Mouse (Mus musculus) neural tube, embryonic 14.5 days (tissue): Measurements from ENCODE around the gene Gm9837. TPM values are rescaled to one million over a fixed set of nuclear protein-coding genes. Genes with fewer than 3 reads are reported as not detected.
A peak's percentile ranks its signal among the peaks of the same experiment; 100 is the strongest.

ENCODE experiments used
- ATAC-seq: fragments of 200-750 bp; cut with Nextera tagmentation; 2 replicates; pipeline ENCODE4 v1.8.0; 2017; ENCODE audit warnings: low read depth, mild to moderate bottlenecking, moderate TSS enrichment, moderate library complexity
- H3K27ac ChIP-seq: fragments of 300-500 bp; sonication (generic); 2 replicates; pipeline ENCODE4 v1.5.1; 2014; ENCODE audit warnings: low read depth, mild to moderate bottlenecking, control low read depth, low read length, moderate library complexity, mixed read lengths
- H3K27me3 ChIP-seq: fragments of 300-500 bp; sonication (generic); 2 replicates; pipeline ENCODE4 v1.6.1; 2014; ENCODE audit warnings: low read length; ENCODE audit not compliant: control insufficient read depth, insufficient read depth
- H3K36me3 ChIP-seq: fragments of 300-500 bp; sonication (generic); 2 replicates; pipeline ENCODE4 v1.6.1; 2014; ENCODE audit warnings: low read length, mixed read lengths; ENCODE audit not compliant: control insufficient read depth, insufficient read depth
- H3K4me1 ChIP-seq: fragments of 300-500 bp; sonication (generic); 2 replicates; pipeline ENCODE4 v1.6.1; 2014; ENCODE audit warnings: low read length; ENCODE audit not compliant: control insufficient read depth, insufficient read depth
- H3K4me2 ChIP-seq: fragments of 300-500 bp; sonication (generic); 2 replicates; pipeline ENCODE4 v1.6.1; 2014; ENCODE audit warnings: mild to moderate bottlenecking, low read depth, low read length, control low read depth
- H3K4me3 ChIP-seq: fragments of 300-500 bp; sonication (generic); 2 replicates; pipeline ENCODE4 v1.5.1; 2014; ENCODE audit warnings: low read depth, low read length, control low read depth, mixed read lengths
- H3K9ac ChIP-seq: fragments of 300-500 bp; sonication (generic); replicated peaks from 2 replicates; pipeline ENCODE4 v1.6.1; 2014; ENCODE audit warnings: low read depth, mild to moderate bottlenecking, control low read depth, low read length, mixed read lengths
- H3K9me3 ChIP-seq: fragments of 300-500 bp; sonication (generic); 2 replicates; pipeline ENCODE4 v1.6.1; 2016; ENCODE audit warnings: low read length; ENCODE audit not compliant: control insufficient read depth
- WGBS: fragments of 180-500 bp; shearing (Covaris S2); extraction: QIAGEN DNeasy Blood & Tissue Kit; methylation state at CpG from one replicate; pipeline ENCODE4 v1.1.7; 2014; 5-methylcytosine and 5-hydroxymethylcytosine counted together
- polyA plus RNA-seq: library from polyadenylated mRNA; unstranded; fragments of >200 nt; fragmentation: Nextera tagmentation; extraction: Ambion mirVana; gene quantifications from 2 replicates; pipeline ENCODE4 v1.2.1, GENCODE M21; 2014

Gm9837 gene
- polyA plus RNA-seq, 1 experiment from 2014 or later: not detected

- peak overlapping the region; percentile 52 for H3K9ac ChIP-seq
- H3K36me3 ChIP-seq: no peaks in the 10 kb centered on the region
- no peaks in the 10 kb centered on the region for H3K9me3 ChIP-seq
- no peak overlapping the region for H3K27ac ChIP-seq
- ATAC-seq: peak; percentile 32
- H3K4me3 ChIP-seq: peak overlapping the region; percentile 41
- peak overlapping the region; percentile 77 for H3K4me2 ChIP-seq
- 1% methylated on average over 62 of the region's 62 CpGs for WGBS
- peaks cover 24% of the 10 kb centered on the region for H3K4me1 ChIP-seq
- peaks cover 33% of the 10 kb centered on the region for H3K27me3 ChIP-seq
Measured at GRCm38 (mm10) chr11:53479171-53479782, 9.0 kb upstream of the Gm9837 start.

DNA sequence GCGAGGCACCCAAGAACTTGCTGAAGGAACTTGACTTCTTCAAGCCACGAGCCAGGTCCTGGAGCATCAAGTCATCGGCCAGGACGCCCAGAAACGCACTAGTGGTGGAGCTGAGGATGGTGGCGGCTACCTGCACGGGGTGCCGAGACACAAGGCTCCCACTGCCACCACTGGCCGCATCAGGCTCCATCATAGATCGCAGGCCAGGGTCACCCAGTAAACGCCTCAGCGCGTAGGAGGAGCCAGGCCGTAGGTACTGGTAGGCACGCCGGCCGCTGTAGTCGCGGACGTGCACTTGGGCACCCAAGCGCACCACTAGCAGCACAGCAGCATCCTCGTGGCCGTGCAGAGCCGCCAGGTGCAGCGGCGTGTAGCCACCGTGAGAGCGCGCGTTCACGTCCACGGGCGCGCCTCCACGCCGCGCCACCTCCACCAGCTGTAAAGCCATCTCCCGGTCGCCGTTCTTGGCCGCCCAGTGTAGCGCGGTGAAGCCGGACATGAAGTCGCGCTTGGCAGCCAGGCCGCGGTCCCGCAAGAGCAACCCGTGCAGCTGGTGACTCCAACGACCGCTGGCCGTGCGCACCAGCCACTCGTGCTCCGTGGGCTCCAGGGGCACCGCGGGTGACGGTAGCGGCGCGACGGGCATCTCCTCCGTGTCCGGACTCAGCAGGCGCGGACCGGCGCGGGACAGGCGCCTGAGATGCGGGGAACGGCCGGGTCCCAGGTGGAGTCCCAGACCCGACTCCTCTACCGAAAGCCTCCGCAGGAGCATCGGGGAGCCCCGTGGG lies 8.3 kb upstream of the Gm9837 start:
- Histone ChIP-seq H3K36me3 (no peaks in the 10 kb centered on the region), H3K4me3 (peak overlapping the region; percentile 41), H3K27ac (no peak overlapping the region), H3K9me3 (no peaks in the 10 kb centered on the region), H3K27me3 (peaks cover 33% of the 10 kb centered on the region), H3K9ac (peak overlapping the region; percentile 8; the same call in 1 of the 2 replicates), H3K4me1 (peaks cover 24% of the 10 kb centered on the region), H3K4me2 (peak overlapping the region; percentile 77)
- ATAC-seq: peak; percentile 55
- 5% methylated on average over 75 of the region's 79 CpGs for WGBS

GRCm38 (mm10) chr11:53477833-53478232 lies 7.6 kb upstream of the Gm9837 start:
- ATAC-seq: no peak
- no peaks in the 10 kb centered on the region for H3K9me3 ChIP-seq
- no peaks in the 10 kb centered on the region for H3K36me3 ChIP-seq
- H3K4me2 ChIP-seq: no peak overlapping the region
- H3K27me3 ChIP-seq: peaks cover 33% of the 10 kb centered on the region
- no peak overlapping the region for H3K27ac ChIP-seq
- no peak overlapping the region for H3K4me3 ChIP-seq
- 44% methylated on average over 7 of the region's 7 CpGs for WGBS
- H3K4me1 ChIP-seq: peaks cover 24% of the 10 kb centered on the region
- no peak overlapping the region for H3K9ac ChIP-seq

DNA sequence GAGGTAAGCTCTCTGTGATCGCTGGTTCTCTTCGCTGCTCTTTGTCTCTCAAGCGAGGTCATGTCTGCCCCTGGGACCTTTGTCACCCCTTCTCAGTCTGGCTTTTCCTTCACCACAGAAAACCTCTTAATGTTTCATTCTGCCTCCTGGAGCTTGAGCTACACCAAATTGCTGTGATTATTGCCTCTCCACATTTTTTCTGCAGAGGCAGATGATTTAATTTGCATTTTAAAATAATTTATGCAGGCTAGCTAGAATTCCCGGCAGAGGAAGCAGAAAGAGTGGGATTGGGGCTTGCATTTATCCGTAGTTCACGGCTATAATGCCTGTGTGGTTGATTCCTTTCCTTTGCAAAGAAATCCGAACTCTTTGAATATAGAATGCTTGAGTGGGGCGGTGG lies 5.3 kb upstream of the Gm9837 start:
- no peaks in the 10 kb centered on the region for H3K36me3 ChIP-seq
- H3K27me3 ChIP-seq: peaks cover 27% of the 10 kb centered on the region
- WGBS: 11% methylated on average over 8 of the region's 8 CpGs
- ATAC-seq: no peak
- no peak overlapping the region for H3K4me3 ChIP-seq
- no peak overlapping the region for H3K27ac ChIP-seq
- H3K9me3 ChIP-seq: no peaks in the 10 kb centered on the region
- peak overlapping the region; percentile 36; the same call in 1 of the 2 replicates for H3K4me2 ChIP-seq
- peaks cover 26% of the 10 kb centered on the region for H3K4me1 ChIP-seq
- no peak overlapping the region for H3K9ac ChIP-seq

GRCm38 (mm10) chr11:53472709-53473108 lies 2.4 kb upstream of the Gm9837 start:
- 92% methylated on average over 3 of the region's 3 CpGs for whole genome bisulfite sequencing
- ATAC-seq: no peak
- H3K4me1 ChIP-seq: peaks cover 15% of the 10 kb centered on the region

GRCm38 (mm10) chr11:53469294-53469967 lies 848 bp downstream of the Gm9837 start:
- H3K4me1 ChIP-seq: peaks cover 10% of the 10 kb centered on the region
- peaks cover 16% of the 10 kb centered on the region for H3K27me3 ChIP-seq
- 25% methylated on average over 16 of the region's 16 CpGs for WGBS
- no peaks in the 10 kb centered on the region for H3K9me3 ChIP-seq
- no peak overlapping the region for H3K4me3 ChIP-seq
- no peak overlapping the region for H3K27ac ChIP-seq
- no peak overlapping the region for H3K9ac ChIP-seq
- H3K36me3 ChIP-seq: no peaks in the 10 kb centered on the region
- no peak for ATAC-seq
- peak overlapping the region; percentile 23; the same call in 1 of the 2 replicates for H3K4me2 ChIP-seq

More at GRCm38 (mm10) chr11:53472709-53473108, 2.4 kb upstream of the Gm9837 start:
- no peaks in the 10 kb centered on the region for H3K9me3 ChIP-seq
- no peaks in the 10 kb centered on the region for H3K36me3 ChIP-seq
- H3K27me3 ChIP-seq: peaks cover 4% of the 10 kb centered on the region; the same call in 1 of the 2 replicates
- H3K9ac ChIP-seq: no peak overlapping the region
- H3K4me3 ChIP-seq: no peak overlapping the region
- H3K4me2 ChIP-seq: no peak overlapping the region
- H3K27ac ChIP-seq: no peak overlapping the region

DNA sequence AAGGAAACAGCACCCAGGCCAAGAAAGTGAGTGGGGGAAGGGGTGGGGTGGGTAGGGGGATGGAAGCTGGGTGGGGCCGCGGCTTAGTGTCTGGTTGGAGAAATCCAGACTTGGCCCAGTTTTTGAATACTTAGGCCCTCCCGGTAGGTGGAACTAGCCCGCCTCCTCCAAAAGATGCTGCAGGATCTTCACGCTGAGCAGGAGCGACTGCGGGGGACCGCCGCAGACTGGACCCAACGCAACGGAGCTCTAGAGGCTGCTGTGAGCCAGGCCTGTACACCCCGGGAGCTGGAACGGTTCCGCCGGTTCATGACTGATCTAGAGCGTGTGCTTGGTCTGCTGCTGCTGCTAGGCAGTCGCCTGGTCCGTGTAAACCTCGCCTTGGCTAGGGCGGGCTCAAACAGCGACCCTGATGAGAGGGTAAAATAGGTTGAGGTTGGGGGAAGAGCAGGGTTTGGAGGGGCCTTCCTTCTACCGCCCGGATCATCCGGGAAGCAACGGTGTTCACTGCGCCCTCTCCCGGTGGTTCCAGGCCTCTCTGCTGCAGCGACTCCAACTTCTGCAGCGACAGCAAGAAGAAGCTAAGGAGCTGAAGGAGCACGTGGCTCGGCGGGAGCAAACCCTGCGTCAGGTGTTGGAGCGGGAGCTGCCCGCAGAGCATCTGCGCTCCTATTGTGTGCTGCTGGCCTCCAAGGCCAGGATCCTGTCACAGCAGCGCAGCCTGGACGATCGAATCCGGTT lies 3.9 kb downstream of the Gm9837 start:
- H3K4me2 ChIP-seq: peak overlapping the region; percentile 50
- 7% methylated on average over 40 of the region's 40 CpGs for WGBS
- peaks cover 20% of the 10 kb centered on the region for H3K4me1 ChIP-seq
- H3K9me3 ChIP-seq: no peaks in the 10 kb centered on the region
- H3K27me3 ChIP-seq: peaks cover 36% of the 10 kb centered on the region
- H3K9ac ChIP-seq: 0 out of 2 replicates have a peak overlapping the region, but pooled peaks have one; percentile 18
- no peak overlapping the region for H3K27ac ChIP-seq
- ATAC-seq: peak; percentile 41; the same call in 1 of the 2 replicates
- no peaks in the 10 kb centered on the region for H3K36me3 ChIP-seq
- H3K4me3 ChIP-seq: peak overlapping the region; percentile 22

- Histone ChIP-seq H3K4me1 (peaks cover 12% of the 10 kb centered on the region), H3K27me3 (peaks cover 39% of the 10 kb centered on the region), H3K27ac (no peak overlapping the region), H3K4me3 (peak overlapping the region; percentile 35), H3K9me3 (no peaks in the 10 kb centered on the region), H3K36me3 (no peaks in the 10 kb centered on the region), H3K4me2 (peak overlapping the region; percentile 75), H3K9ac (peak overlapping the region; percentile 46; the same call in 1 of the 2 replicates)
- 7% methylated on average over 55 of the region's 55 CpGs for WGBS
- ATAC-seq: peak; percentile 25; the same call in 1 of the 2 replicates
Measured at GRCm38 (mm10) chr11:53463551-53464424, 6.5 kb downstream of the Gm9837 start.
